Mouse (Mus musculus) CH12.LX (cell line): ENCODE measurements at regions not wholly inside any gene's neighbourhood (a gene's known extent, or its start where the extent isn't known, plus 50 kb on each side); places are given as distances from the start of the nearest gene placed in this dataset.

ENCODE experiments used
- CHD2 ChIP-seq: IDR thresholded peaks from 2 replicates; pipeline ENCODE4 v1.6.1; 2011; ENCODE audit warnings: low read length, improper control_type of control experiment
- CTCF ChIP-seq, 2 experiments: IDR thresholded peaks in 1 of 2; conservative IDR thresholded peaks in 1 of 2; 2 replicates each; pipeline ENCODE4 v1.5.1; 2011 to 2012; ENCODE audit warnings: low read depth in 2 of 2, low read length in 2 of 2, improper control_type of control experiment in 1 of 2, inconsistent platforms in 1 of 2, mild to moderate bottlenecking in 1 of 2, moderate library complexity in 1 of 2
- ETS1 ChIP-seq: conservative IDR thresholded peaks from 2 replicates; pipeline ENCODE4 v1.6.1; 2012; ENCODE audit warnings: low read depth, mild to moderate bottlenecking, inconsistent platforms, low read length, improper control_type of control experiment, moderate library complexity
- HCFC1 ChIP-seq: IDR thresholded peaks from 2 replicates; pipeline ENCODE4 v1.6.1; 2012; ENCODE audit warnings: low read depth, mild to moderate bottlenecking, inconsistent platforms, low read length, improper control_type of control experiment
- KAT2A ChIP-seq: IDR thresholded peaks from 2 replicates; pipeline ENCODE4 v1.6.1; 2012; ENCODE audit warnings: low read length, improper control_type of control experiment, inconsistent platforms; ENCODE audit not compliant: insufficient replicate concordance
- MAFK ChIP-seq: IDR thresholded peaks from 2 replicates; pipeline ENCODE4 v1.6.1; 2011; ENCODE audit warnings: low read length, improper control_type of control experiment; ENCODE audit not compliant: insufficient replicate concordance
- MAX ChIP-seq: IDR thresholded peaks from 2 replicates; pipeline ENCODE4 v1.6.1; 2011; ENCODE audit warnings: low read length, improper control_type of control experiment
- MXI1 ChIP-seq: IDR thresholded peaks from 2 replicates; pipeline ENCODE4 v1.6.1; 2011; ENCODE audit warnings: mild to moderate bottlenecking, low read depth, low read length, improper control_type of control experiment
- POLR2A ChIP-seq: IDR thresholded peaks from 2 replicates; pipeline ENCODE4 v1.6.1; 2011; ENCODE audit warnings: low read depth, mild to moderate bottlenecking, improper control_type of control experiment, low read length
- POLR2AphosphoS2 ChIP-seq: IDR thresholded peaks from 2 replicates; pipeline ENCODE4 v1.6.1; 2011; ENCODE audit warnings: low read depth, low read length, improper control_type of control experiment
- SMC3 ChIP-seq: IDR thresholded peaks from 2 replicates; pipeline ENCODE4 v1.6.1; 2011; ENCODE audit warnings: low read depth, low read length, improper control_type of control experiment
- TBP ChIP-seq: conservative IDR thresholded peaks from 2 replicates; pipeline ENCODE4 v1.6.1; 2011; ENCODE audit warnings: low read depth, low read length, improper control_type of control experiment
- USF1 ChIP-seq: IDR thresholded peaks from 2 replicates; pipeline ENCODE4 v1.6.1; 2014; ENCODE audit warnings: low read depth, mild to moderate bottlenecking, inconsistent platforms, low read length, improper control_type of control experiment

DNA sequence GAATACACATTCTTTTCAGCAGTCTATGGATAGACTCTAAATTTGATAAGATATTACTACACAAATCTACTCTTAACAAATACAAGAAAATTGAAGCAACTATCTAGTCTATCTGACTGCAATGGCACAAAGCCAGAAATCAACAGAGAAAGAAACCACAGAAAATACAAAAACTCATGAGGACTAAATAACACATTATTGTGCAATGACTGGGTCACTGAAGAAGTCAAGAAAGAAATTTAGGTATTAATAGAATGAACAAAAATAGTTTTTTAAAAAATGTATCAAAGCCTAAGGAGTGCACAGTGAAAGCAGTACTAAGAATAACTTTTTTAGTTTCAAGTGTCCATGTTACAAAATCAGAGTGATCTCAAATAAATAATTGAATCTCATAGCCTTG lies 202.2 kb downstream of the Mylk4 start:
- no peak for TF ChIP-seq MAX
- TF ChIP-seq CHD2, result no peak
- TF ChIP-seq HCFC1, result no peak
- no peak for TF ChIP-seq POLR2AphosphoS2
- no peak for TF ChIP-seq POLR2A
- TF ChIP-seq USF1, result no peak
- no peak for TF ChIP-seq CTCF (conservative IDR thresholded peaks at IDR 0.05 in 1 of 2, IDR thresholded peaks at IDR 0.05 in 1 of 2; ENCODE audit: low read depth in 2 of 2, low read length in 2 of 2)
- TF ChIP-seq MXI1, result no peak
- no peak for TF ChIP-seq MAFK
- TF ChIP-seq KAT2A, result no peak
- no peak for TF ChIP-seq TBP
- TF ChIP-seq ETS1, result no peak
- TF ChIP-seq SMC3, result no peak
